Mouse (Mus musculus) limb, embryonic 10.5 days (tissue): Measurements from ENCODE around the gene Gtdc1. TPM values are rescaled to one million over a fixed set of nuclear protein-coding genes. Genes with fewer than 3 reads are reported as not detected.

Source experiments
- DNase-seq: peaks from one replicate; pipeline ENCODE4 v3.0.0-alpha.2; 2017; ENCODE audit warnings: low spot score
- H3K27ac ChIP-seq: fragments of 300-500 bp; sonication (generic); 2 replicates; pipeline ENCODE4 v1.5.1; 2016; ENCODE audit warnings: mild to moderate bottlenecking
- H3K27me3 ChIP-seq: fragments of 300-500 bp; sonication (generic); 2 replicates; pipeline ENCODE4 v1.6.1; 2016; ENCODE audit warnings: low read depth, mild to moderate bottlenecking; ENCODE audit not compliant: poor library complexity, severe bottlenecking
- H3K36me3 ChIP-seq: fragments of 300-500 bp; sonication (generic); 2 replicates; pipeline ENCODE4 v1.6.1; 2016; ENCODE audit warnings: mild to moderate bottlenecking, moderate library complexity
- H3K4me1 ChIP-seq: fragments of 300-500 bp; sonication (generic); 2 replicates; pipeline ENCODE4 v1.6.1; 2016
- H3K4me3 ChIP-seq: fragments of 300-500 bp; sonication (generic); 2 replicates; pipeline ENCODE4 v1.5.1; 2016; ENCODE audit warnings: mild to moderate bottlenecking, moderate library complexity
- H3K9me3 ChIP-seq: fragments of 300-500 bp; sonication (generic); replicated peaks from 2 replicates; pipeline ENCODE4 v1.6.1; 2016; ENCODE audit warnings: mild to moderate bottlenecking
- WGBS: fragments of 180-500 bp; shearing (Covaris S2); methylation state at CpG from one replicate; pipeline ENCODE4 v1.1.7; 2016; 5-methylcytosine and 5-hydroxymethylcytosine counted together
- polyA plus RNA-seq: library from polyadenylated mRNA; unstranded; fragments of >200 nt; fragmentation: Nextera tagmentation; extraction: Ambion mirVana; gene quantifications from 2 replicates; pipeline ENCODE4 v1.2.1, GENCODE M21; 2016

Gene Gtdc1
- polyA plus RNA-seq, 1 experiment from 2014 or later, result 9.8 TPM

- Histone ChIP-seq H3K27ac (no peak overlapping the region), H3K4me1 (peaks cover 31% of the 10 kb centered on the region), H3K27me3 (peaks cover 44% of the 10 kb centered on the region), H3K36me3 (no peaks in the 10 kb centered on the region), H3K9me3 (no peaks in the 10 kb centered on the region), H3K4me3 (peak overlapping the region; percentile 57; the same call in 1 of the 2 replicates)
- DNase-seq, result no peak
- WGBS, result 52% methylated on average over 12 of the region's 12 CpGs
Observed at GRCm38 (mm10) chr2:44557669-44558281, 369.7 kb downstream of the Gtdc1 start.

- Histone ChIP-seq H3K36me3 (no peaks in the 10 kb centered on the region), H3K27me3 (peaks cover 44% of the 10 kb centered on the region), H3K27ac (peak overlapping the region; percentile 76), H3K4me3 (peak overlapping the region; percentile 57), H3K4me1 (peaks cover 31% of the 10 kb centered on the region), H3K9me3 (no peaks in the 10 kb centered on the region)
- 1% methylated on average over 42 of the region's 42 CpGs for WGBS
- peak; percentile 69 for DNase-seq
Observed at GRCm38 (mm10) chr2:44556861-44557592, 370.4 kb downstream of the Gtdc1 start.

- Histone ChIP-seq H3K27ac (no peak overlapping the region), H3K36me3 (no peaks in the 10 kb centered on the region), H3K9me3 (no peaks in the 10 kb centered on the region), H3K27me3 (peaks cover 37% of the 10 kb centered on the region), H3K4me3 (no peak overlapping the region), H3K4me1 (peaks cover 31% of the 10 kb centered on the region)
- WGBS, result 89% methylated on average over 3 of the region's 3 CpGs
- DNase-seq, result no peak
Observed at GRCm38 (mm10) chr2:44554716-44555115, 372.7 kb downstream of the Gtdc1 start.

- no peaks in the 10 kb centered on the region for H3K9me3 ChIP-seq
- no peak overlapping the region for H3K4me3 ChIP-seq
- H3K4me1 ChIP-seq, result no peaks in the 10 kb centered on the region
- no peak overlapping the region for H3K27ac ChIP-seq
- 91% methylated on average over 6 of the region's 6 CpGs for WGBS
- no peaks in the 10 kb centered on the region for H3K27me3 ChIP-seq
- no peak for DNase-seq
- H3K36me3 ChIP-seq, result no peaks in the 10 kb centered on the region
Observed at GRCm38 (mm10) chr2:44549311-44549710, 378.1 kb downstream of the Gtdc1 start.

GRCm38 (mm10) chr2:44542775-44543174, 384.7 kb downstream of the Gtdc1 start:
- Histone ChIP-seq H3K4me1 (no peaks in the 10 kb centered on the region), H3K36me3 (no peaks in the 10 kb centered on the region), H3K4me3 (no peak overlapping the region), H3K27ac (no peak overlapping the region), H3K9me3 (no peaks in the 10 kb centered on the region), H3K27me3 (no peaks in the 10 kb centered on the region)
- DNase-seq, result no peak

- H3K36me3 ChIP-seq, result no peaks in the 10 kb centered on the region
- WGBS, result 97% methylated on average over 6 of the region's 6 CpGs
- H3K4me3 ChIP-seq, result no peak overlapping the region
Observed at GRCm38 (mm10) chr2:44541726-44542125, 385.7 kb downstream of the Gtdc1 start.

GRCm38 (mm10) chr2:44540881-44541280, 386.6 kb downstream of the Gtdc1 start:
- Histone ChIP-seq H3K27ac (no peak overlapping the region), H3K27me3 (no peaks in the 10 kb centered on the region), H3K4me1 (no peaks in the 10 kb centered on the region), H3K36me3 (no peaks in the 10 kb centered on the region), H3K4me3 (no peak overlapping the region), H3K9me3 (no peaks in the 10 kb centered on the region)
- WGBS, result 90% methylated on average over 6 of the region's 6 CpGs
- no peak for DNase-seq

More at GRCm38 (mm10) chr2:44541726-44542125, 385.7 kb downstream of the Gtdc1 start:
- no peaks in the 10 kb centered on the region for H3K27me3 ChIP-seq
- no peaks in the 10 kb centered on the region for H3K4me1 ChIP-seq
- no peaks in the 10 kb centered on the region for H3K9me3 ChIP-seq
- DNase-seq, result no peak
- H3K27ac ChIP-seq, result no peak overlapping the region

GRCm38 (mm10) chr2:44539121-44539634, 388.3 kb downstream of the Gtdc1 start:
- Histone ChIP-seq H3K27me3 (no peaks in the 10 kb centered on the region), H3K4me1 (no peaks in the 10 kb centered on the region), H3K4me3 (no peak overlapping the region), H3K36me3 (no peaks in the 10 kb centered on the region), H3K27ac (no peak overlapping the region), H3K9me3 (no peaks in the 10 kb centered on the region)
- 87% methylated on average over 5 of the region's 5 CpGs for WGBS
- no peak for DNase-seq

- no peak overlapping the region for H3K4me3 ChIP-seq
- no peak for DNase-seq
- WGBS, result 62% methylated on average over 4 of the region's 4 CpGs
Observed at GRCm38 (mm10) chr2:44538135-44538534, 389.3 kb downstream of the Gtdc1 start.

GRCm38 (mm10) chr2:44535760-44536159, 391.7 kb downstream of the Gtdc1 start:
- Histone ChIP-seq H3K36me3 (no peaks in the 10 kb centered on the region), H3K4me1 (no peaks in the 10 kb centered on the region), H3K9me3 (no peaks in the 10 kb centered on the region), H3K4me3 (no peak overlapping the region), H3K27ac (no peak overlapping the region), H3K27me3 (no peaks in the 10 kb centered on the region)
- WGBS, result 96% methylated on average over 11 of the region's 11 CpGs
- no peak for DNase-seq

More at GRCm38 (mm10) chr2:44538135-44538534, 389.3 kb downstream of the Gtdc1 start:
- Histone ChIP-seq H3K27ac (no peak overlapping the region), H3K36me3 (no peaks in the 10 kb centered on the region), H3K9me3 (no peaks in the 10 kb centered on the region), H3K27me3 (no peaks in the 10 kb centered on the region), H3K4me1 (no peaks in the 10 kb centered on the region)

GRCm38 (mm10) chr2:44535136-44535675, 392.3 kb downstream of the Gtdc1 start:
- Histone ChIP-seq H3K27me3 (no peaks in the 10 kb centered on the region), H3K27ac (no peak overlapping the region), H3K36me3 (no peaks in the 10 kb centered on the region), H3K4me3 (no peak overlapping the region), H3K9me3 (no peaks in the 10 kb centered on the region), H3K4me1 (no peaks in the 10 kb centered on the region)
- WGBS, result 88% methylated on average over 10 of the region's 10 CpGs
- no peak for DNase-seq

GRCm38 (mm10) chr2:44526110-44527032, 401.1 kb downstream of the Gtdc1 start:
- WGBS, result 23% methylated on average over 6 of the region's 6 CpGs

More at GRCm38 (mm10) chr2:44526110-44527032, 401.1 kb downstream of the Gtdc1 start:
- Histone ChIP-seq H3K27ac (peak overlapping the region; percentile 61), H3K36me3 (no peaks in the 10 kb centered on the region), H3K4me3 (no peak overlapping the region), H3K4me1 (peaks cover 14% of the 10 kb centered on the region), H3K27me3 (no peaks in the 10 kb centered on the region), H3K9me3 (no peaks in the 10 kb centered on the region)
- no peak for DNase-seq
